Mouse (Mus musculus): ENCODE data around the gene Tnfrsf1a.

The Tnfrsf1a gene

GRCm38 (mm10) chr6:125323547-125323946 lies 25.6 kb upstream of the Tnfrsf1a start:
- DNase-seq (ENCODE audit: extremely low spot score) = no peak

GRCm38 (mm10) chr6:125325337-125325736 lies 23.8 kb upstream of the Tnfrsf1a start:
- no peak for DNase-seq (ENCODE audit: extremely low spot score)

- no peak for DNase-seq (ENCODE audit: extremely low spot score)
Observed at GRCm38 (mm10) chr6:125328243-125328642, 20.9 kb upstream of the Tnfrsf1a start.

- DNase-seq (ENCODE audit: extremely low spot score) = peak; percentile 84
Observed at GRCm38 (mm10) chr6:125330626-125331326, 18.4 kb upstream of the Tnfrsf1a start.

- no peak for DNase-seq (ENCODE audit: extremely low spot score)
Observed at GRCm38 (mm10) chr6:125333112-125333899, 15.9 kb upstream of the Tnfrsf1a start.

- no peak for DNase-seq (ENCODE audit: extremely low spot score)
Observed at GRCm38 (mm10) chr6:125334356-125334755, 14.8 kb upstream of the Tnfrsf1a start.

GRCm38 (mm10) chr6:125338791-125339660 lies 10.1 kb upstream of the Tnfrsf1a start:
- no peak for DNase-seq (ENCODE audit: extremely low spot score)

GRCm38 (mm10) chr6:125340244-125340643 lies 8.9 kb upstream of the Tnfrsf1a start:
- no peak for DNase-seq (ENCODE audit: extremely low spot score)

- DNase-seq (ENCODE audit: extremely low spot score) = no peak
Observed at GRCm38 (mm10) chr6:125342198-125342597, 7.0 kb upstream of the Tnfrsf1a start.

GRCm38 (mm10) chr6:125344084-125344483 lies 5.1 kb upstream of the Tnfrsf1a start:
- DNase-seq (ENCODE audit: extremely low spot score) = no peak

- no peak for DNase-seq (ENCODE audit: extremely low spot score)
Observed at GRCm38 (mm10) chr6:125344866-125345265, 4.3 kb upstream of the Tnfrsf1a start.

- DNase-seq (ENCODE audit: extremely low spot score) = no peak
Observed at GRCm38 (mm10) chr6:125345625-125346024, 3.5 kb upstream of the Tnfrsf1a start.

GRCm38 (mm10) chr6:125346029-125346428 lies 3.1 kb upstream of the Tnfrsf1a start:
- DNase-seq (ENCODE audit: extremely low spot score) = no peak

GRCm38 (mm10) chr6:125349575-125350230 lies 541 bp downstream of the Tnfrsf1a start:
- peak; percentile 75 for DNase-seq (ENCODE audit: extremely low spot score)

GRCm38 (mm10) chr6:125350231-125350994 lies 1.3 kb downstream of the Tnfrsf1a start:
- DNase-seq (ENCODE audit: extremely low spot score) = no peak

GRCm38 (mm10) chr6:125350995-125351324 lies 1.8 kb downstream of the Tnfrsf1a start:
- DNase-seq (ENCODE audit: extremely low spot score) = no peak

GRCm38 (mm10) chr6:125351368-125352045 lies 2.3 kb downstream of the Tnfrsf1a start:
- no peak for DNase-seq (ENCODE audit: extremely low spot score)

GRCm38 (mm10) chr6:125352046-125352384 lies 2.9 kb downstream of the Tnfrsf1a start:
- no peak for DNase-seq (ENCODE audit: extremely low spot score)

GRCm38 (mm10) chr6:125352811-125353210 lies 3.6 kb downstream of the Tnfrsf1a start:
- DNase-seq (ENCODE audit: extremely low spot score) = no peak

GRCm38 (mm10) chr6:125353221-125353620 lies 4.1 kb downstream of the Tnfrsf1a start:
- DNase-seq (ENCODE audit: extremely low spot score) = no peak

- no peak for DNase-seq (ENCODE audit: extremely low spot score)
Observed at GRCm38 (mm10) chr6:125353655-125354054, 4.5 kb downstream of the Tnfrsf1a start.

All from embryo, embryonic 9.5 days (tissue).